Mouse (Mus musculus): ENCODE measurements at regions not wholly inside any gene's neighbourhood (a gene's known extent, or its start where the extent isn't known, plus 50 kb on each side); places are given as distances from the start of the nearest gene placed in this dataset.

GRCm38 (mm10) chr3:54592064-54592463 is 100.5 kb upstream of the Supt20 start:
- Histone ChIP-seq H3K27me3 (ENCODE audit: control insufficient read depth, insufficient read depth, low read length, poor library complexity, severe bottlenecking) (no peaks in the 10 kb centered on the region), H3K27ac (ENCODE audit: insufficient read depth, low read length) (no peak overlapping the region), H3K36me3 (ENCODE audit: control insufficient read depth, insufficient read depth, low read length, poor library complexity, severe bottlenecking) (no peaks in the 10 kb centered on the region), H3K4me1 (ENCODE audit: control insufficient read depth, insufficient read depth, low read length) (no peaks in the 10 kb centered on the region), H3K9me3 (replicated peaks; ENCODE audit: control insufficient read depth, insufficient read depth, low read length, poor library complexity, severe bottlenecking) (no peaks in the 10 kb centered on the region), H3K4me3 (ENCODE audit: low read depth, low read length) (no peak overlapping the region), H3K9ac (ENCODE audit: low read depth, poor library complexity, severe bottlenecking) (no peak overlapping the region)
- TF ChIP-seq POLR2A (IDR thresholded peaks at IDR 0.05; ENCODE audit: insufficient read depth, low read length) (no peak), CTCF (IDR thresholded peaks at IDR 0.05; ENCODE audit: low read depth, low read length) (no peak), EP300 (IDR thresholded peaks at IDR 0.05; ENCODE audit: insufficient read depth, low read depth, low read length) (no peak)

DNA sequence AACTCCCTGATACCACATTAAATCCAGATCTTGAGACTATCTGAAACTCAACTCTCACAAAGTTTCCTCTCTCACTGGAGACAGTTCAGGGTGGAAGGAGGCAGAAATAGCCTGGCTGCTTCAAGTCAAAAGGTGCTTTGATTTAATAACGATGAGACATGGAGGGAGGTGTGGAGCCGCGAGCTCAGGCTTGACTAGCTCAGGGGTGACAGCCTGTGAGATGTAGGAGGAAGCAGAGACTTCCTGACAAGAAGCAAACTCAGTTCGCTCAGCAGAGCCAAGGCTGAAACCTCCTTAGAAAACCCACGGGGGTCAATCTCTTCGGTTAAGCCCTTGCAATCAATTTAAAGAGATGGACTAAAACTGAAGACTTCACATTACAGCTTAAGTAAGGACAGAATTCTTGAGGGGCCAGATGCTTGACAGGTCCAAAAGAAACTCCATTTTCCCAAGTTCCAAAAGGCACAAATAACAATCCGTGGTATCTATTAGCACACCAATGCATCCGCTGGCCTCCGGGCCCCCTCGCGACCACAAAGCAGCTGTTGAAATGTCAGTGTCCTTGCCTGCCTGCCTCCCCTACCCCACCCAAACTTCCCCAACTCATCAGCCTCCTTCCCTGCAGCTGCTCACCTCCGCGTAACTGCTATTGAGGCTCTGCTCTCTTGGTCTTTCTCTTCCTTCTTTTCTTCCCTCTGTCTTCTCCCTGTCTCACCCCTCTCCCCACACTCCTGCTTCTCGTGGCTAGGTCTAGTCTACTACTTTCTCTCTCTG is 99.8 kb upstream of the Supt20 start:
- Histone ChIP-seq H3K4me1 (ENCODE audit: control insufficient read depth, insufficient read depth, low read length) (no peaks in the 10 kb centered on the region), H3K9me3 (replicated peaks; ENCODE audit: control insufficient read depth, insufficient read depth, low read length, poor library complexity, severe bottlenecking) (no peaks in the 10 kb centered on the region), H3K27me3 (ENCODE audit: control insufficient read depth, insufficient read depth, low read length, poor library complexity, severe bottlenecking) (no peaks in the 10 kb centered on the region), H3K4me3 (ENCODE audit: low read depth, low read length) (no peak overlapping the region), H3K27ac (ENCODE audit: insufficient read depth, low read length) (no peak overlapping the region), H3K36me3 (ENCODE audit: control insufficient read depth, insufficient read depth, low read length, poor library complexity, severe bottlenecking) (no peaks in the 10 kb centered on the region), H3K9ac (ENCODE audit: low read depth, poor library complexity, severe bottlenecking) (no peak overlapping the region)
- no peak for TF ChIP-seq POLR2A (IDR thresholded peaks at IDR 0.05; ENCODE audit: insufficient read depth, low read length)
- no peak for TF ChIP-seq CTCF (IDR thresholded peaks at IDR 0.05; ENCODE audit: low read depth, low read length)
- TF ChIP-seq EP300 (IDR thresholded peaks at IDR 0.05; ENCODE audit: insufficient read depth, low read depth, low read length) = no peak

DNA sequence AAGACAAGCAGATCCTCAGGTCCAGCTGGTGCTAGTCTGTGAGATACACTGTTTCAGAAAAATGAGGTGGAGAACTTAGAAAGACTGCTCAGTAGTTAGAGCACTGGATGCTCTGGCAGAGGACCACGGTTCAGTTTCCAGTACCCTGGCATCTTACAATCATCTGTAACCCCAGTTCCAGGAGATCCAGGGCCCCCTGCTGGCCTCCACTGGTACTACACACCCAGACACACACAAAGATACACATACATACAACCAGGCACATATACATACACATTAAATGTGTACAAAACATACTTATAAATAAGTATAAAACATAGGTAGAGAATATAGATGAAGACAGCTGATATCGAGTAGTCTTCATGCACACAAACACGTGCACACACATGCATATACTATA is 97.4 kb upstream of the Supt20 start:
- Histone ChIP-seq H3K36me3 (ENCODE audit: control insufficient read depth, insufficient read depth, low read length, poor library complexity, severe bottlenecking) (no peaks in the 10 kb centered on the region), H3K9ac (ENCODE audit: low read depth, poor library complexity, severe bottlenecking) (no peak overlapping the region), H3K9me3 (replicated peaks; ENCODE audit: control insufficient read depth, insufficient read depth, low read length, poor library complexity, severe bottlenecking) (no peaks in the 10 kb centered on the region), H3K4me3 (ENCODE audit: low read depth, low read length) (no peak overlapping the region), H3K27me3 (ENCODE audit: control insufficient read depth, insufficient read depth, low read length, poor library complexity, severe bottlenecking) (no peaks in the 10 kb centered on the region), H3K4me1 (ENCODE audit: control insufficient read depth, insufficient read depth, low read length) (no peaks in the 10 kb centered on the region), H3K27ac (ENCODE audit: insufficient read depth, low read length) (no peak overlapping the region)
- no peak for TF ChIP-seq EP300 (IDR thresholded peaks at IDR 0.05; ENCODE audit: insufficient read depth, low read depth, low read length)
- TF ChIP-seq CTCF (IDR thresholded peaks at IDR 0.05; ENCODE audit: low read depth, low read length) = no peak
- no peak for TF ChIP-seq POLR2A (IDR thresholded peaks at IDR 0.05; ENCODE audit: insufficient read depth, low read length)

DNA sequence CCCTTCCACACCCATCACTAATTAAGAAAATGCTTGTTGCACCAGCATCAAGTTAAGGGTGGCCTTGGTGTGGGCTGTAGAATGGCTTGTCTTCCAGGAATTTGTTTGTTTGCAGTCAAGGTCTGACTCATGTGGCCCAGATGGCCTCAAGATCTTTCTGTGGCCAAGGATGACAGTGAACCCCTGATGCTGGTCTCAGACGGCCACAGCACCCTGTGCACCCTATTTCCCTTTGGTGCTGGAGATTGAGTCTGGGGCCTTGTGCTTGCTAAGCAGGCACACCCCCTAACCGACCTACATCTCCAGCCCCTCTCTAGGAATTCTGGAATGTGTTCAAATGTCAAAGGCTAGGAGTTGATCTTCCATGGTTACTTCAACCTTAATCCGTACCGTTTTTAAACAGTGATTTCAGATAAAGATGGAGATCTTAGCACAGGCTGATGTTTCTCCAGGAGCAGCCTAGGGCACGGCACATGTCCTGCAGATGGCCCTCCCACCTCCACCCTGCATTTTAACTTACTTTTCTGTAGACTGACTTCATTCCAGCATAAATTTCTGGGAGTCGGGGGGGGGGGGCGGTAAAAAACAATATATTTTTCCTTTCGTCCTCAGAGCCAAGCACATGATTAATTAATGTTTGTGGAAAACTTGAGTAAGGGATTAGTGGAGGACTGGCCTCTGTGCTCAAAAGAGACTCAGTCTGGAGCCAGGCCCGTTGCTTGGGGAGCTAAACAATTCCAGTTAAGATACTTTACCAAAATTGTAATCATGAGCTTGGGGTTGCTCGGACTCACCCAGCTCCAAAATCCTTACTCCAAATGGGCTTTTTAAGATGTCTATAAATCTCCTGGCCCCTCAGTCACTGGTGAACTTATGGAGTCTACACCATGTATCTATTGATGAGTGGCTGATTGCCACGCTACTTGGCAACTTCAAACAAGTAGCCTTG is 95.0 kb upstream of the Supt20 start:
- no peaks in the 10 kb centered on the region for H3K4me1 ChIP-seq (ENCODE audit: control insufficient read depth, insufficient read depth, low read length)
- H3K27me3 ChIP-seq (ENCODE audit: control insufficient read depth, insufficient read depth, low read length, poor library complexity, severe bottlenecking) = no peaks in the 10 kb centered on the region
- no peak overlapping the region for H3K4me3 ChIP-seq (ENCODE audit: low read depth, low read length)
- no peak for TF ChIP-seq CTCF (IDR thresholded peaks at IDR 0.05; ENCODE audit: low read depth, low read length)
- TF ChIP-seq POLR2A (IDR thresholded peaks at IDR 0.05; ENCODE audit: insufficient read depth, low read length) = no peak
- no peak for TF ChIP-seq EP300 (IDR thresholded peaks at IDR 0.05; ENCODE audit: insufficient read depth, low read depth, low read length)
- H3K9me3 ChIP-seq (replicated peaks; ENCODE audit: control insufficient read depth, insufficient read depth, low read length, poor library complexity, severe bottlenecking) = no peaks in the 10 kb centered on the region; the same call in 1 of the 2 replicates
- H3K9ac ChIP-seq (ENCODE audit: low read depth, poor library complexity, severe bottlenecking) = no peak overlapping the region
- H3K36me3 ChIP-seq (ENCODE audit: control insufficient read depth, insufficient read depth, low read length, poor library complexity, severe bottlenecking) = no peaks in the 10 kb centered on the region
- H3K27ac ChIP-seq (ENCODE audit: insufficient read depth, low read length) = no peak overlapping the region

- Histone ChIP-seq H3K4me3 (ENCODE audit: low read depth, low read length) (no peak overlapping the region), H3K4me1 (ENCODE audit: control insufficient read depth, insufficient read depth, low read length) (no peaks in the 10 kb centered on the region), H3K27me3 (ENCODE audit: control insufficient read depth, insufficient read depth, low read length, poor library complexity, severe bottlenecking) (no peaks in the 10 kb centered on the region), H3K27ac (ENCODE audit: insufficient read depth, low read length) (no peak overlapping the region), H3K9ac (ENCODE audit: low read depth, poor library complexity, severe bottlenecking) (no peak overlapping the region), H3K9me3 (replicated peaks; ENCODE audit: control insufficient read depth, insufficient read depth, low read length, poor library complexity, severe bottlenecking) (no peaks in the 10 kb centered on the region; the same call in 1 of the 2 replicates), H3K36me3 (ENCODE audit: control insufficient read depth, insufficient read depth, low read length, poor library complexity, severe bottlenecking) (no peaks in the 10 kb centered on the region)
- no peak for TF ChIP-seq EP300 (IDR thresholded peaks at IDR 0.05; ENCODE audit: insufficient read depth, low read depth, low read length)
- TF ChIP-seq CTCF (IDR thresholded peaks at IDR 0.05; ENCODE audit: low read depth, low read length) = no peak
- no peak for TF ChIP-seq POLR2A (IDR thresholded peaks at IDR 0.05; ENCODE audit: insufficient read depth, low read length)
Observed at GRCm38 (mm10) chr3:54598296-54598695, 94.3 kb upstream of the Supt20 start.
